Mouse (Mus musculus): Measurements from ENCODE around the gene Scd4.

DNA sequence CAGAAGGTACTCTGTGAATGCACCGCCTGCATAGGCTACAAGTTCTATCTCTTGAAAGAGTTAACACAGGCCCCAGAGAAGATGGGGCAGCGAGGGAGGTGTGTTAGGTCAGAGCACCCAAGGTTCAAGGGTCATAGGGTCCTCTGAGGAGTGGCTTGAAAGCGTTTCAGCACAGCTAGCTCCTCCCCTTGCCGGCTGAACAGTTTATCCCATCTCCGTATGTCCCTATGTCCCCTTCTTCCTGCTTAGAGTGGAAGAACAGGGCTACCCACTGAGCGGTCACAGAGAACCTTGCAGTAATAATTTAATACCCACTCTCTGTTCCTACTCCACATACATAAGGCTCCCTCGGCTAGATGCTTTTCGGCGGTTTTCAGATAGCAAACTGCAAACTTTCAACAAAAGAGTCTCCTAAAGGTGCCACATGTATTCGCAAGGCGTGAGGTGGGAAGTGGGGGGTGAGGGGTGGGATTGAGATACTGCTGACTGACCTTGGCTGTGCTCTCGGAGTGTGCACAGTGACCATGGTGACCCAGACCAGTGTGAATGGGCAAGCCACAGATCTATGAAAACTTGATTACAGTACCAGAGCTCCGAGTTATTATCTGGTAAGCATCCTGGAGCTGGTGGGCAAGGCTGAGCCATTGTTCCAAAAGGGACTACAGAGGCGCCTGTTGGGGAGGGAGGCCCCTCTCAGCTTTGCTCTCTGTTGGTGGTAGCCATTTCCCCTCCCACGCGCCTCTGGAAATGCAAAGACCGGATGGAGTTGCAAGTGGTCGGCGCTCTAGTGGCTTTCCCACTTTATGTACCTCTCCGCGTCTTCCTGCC, 39.7 kb upstream of the Scd4 start, which contains the start of gene Scd2:
- TF ChIP-seq POLR2A (IDR thresholded peaks at IDR 0.05; ENCODE audit: control insufficient read depth, extremely low read depth, insufficient read depth, low read length, poor library complexity) = no peak
- TF ChIP-seq CTCF (IDR thresholded peaks at IDR 0.05; ENCODE audit: borderline replicate concordance, control insufficient read depth, extremely low read depth, insufficient read depth, low read length, poor library complexity) = no peak
